Mouse (Mus musculus): ENCODE measurements around the gene Serpina1b.

DNA sequence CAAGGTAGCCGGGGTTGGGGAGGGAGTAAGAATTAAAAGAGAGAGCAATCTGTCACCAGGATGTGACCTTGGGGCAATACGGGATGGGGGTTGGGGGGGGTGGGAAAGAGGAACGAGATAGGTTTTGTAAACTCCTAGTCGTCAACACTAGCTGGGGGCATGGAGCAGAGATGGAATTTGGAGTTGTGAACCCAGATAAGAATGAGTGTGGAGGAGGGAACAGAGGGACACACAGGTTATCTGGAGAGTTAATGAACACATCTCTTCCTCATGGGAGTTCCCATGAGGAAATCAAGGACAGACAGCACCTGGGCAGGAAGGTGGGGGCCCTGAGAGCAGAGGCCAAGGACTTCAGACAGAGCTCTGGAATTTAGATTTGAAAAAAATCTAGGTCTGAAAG lies 124.1 kb downstream of the Serpina1b start:
- no peak for TF ChIP-seq GATA1 (IDR thresholded peaks at IDR 0.05; ENCODE audit: borderline replicate concordance, low read length)
- TF ChIP-seq FLI1 (IDR thresholded peaks at IDR 0.05; ENCODE audit: low read length): no peak

Measured in megakaryocyte, embryonic 14.5 days (primary cell).